Mouse (Mus musculus) right cerebral cortex, postnatal 10 days (tissue): ENCODE measurements around the gene Cavin1.

Source experiments
- DNase-seq, 2 experiments: peaks; one replicate each; pipeline ENCODE4 v3.0.0; 2021; ENCODE audit warnings: low spot score in 2 of 2

The Cavin1 gene

GRCm38 (mm10) chr11:100914415-100914814, 56.3 kb downstream of the Cavin1 start:
- DNase-seq = no peak

- no peak for DNase-seq
Observed at GRCm38 (mm10) chr11:100912401-100913155, 58.1 kb downstream of the Cavin1 start.

- DNase-seq = no peak
Observed at GRCm38 (mm10) chr11:100908567-100908966, 62.1 kb downstream of the Cavin1 start.

- no peak for DNase-seq
Observed at GRCm38 (mm10) chr11:100908112-100908511, 62.6 kb downstream of the Cavin1 start.

- no peak for DNase-seq
Observed at GRCm38 (mm10) chr11:100906885-100907284, 63.8 kb downstream of the Cavin1 start.
